Mouse (Mus musculus): ENCODE measurements around the gene Ccdc71l. TPM values are rescaled to one million over a fixed set of nuclear protein-coding genes. Genes with fewer than 3 reads are reported as not detected.

Ccdc71l gene
- polyA plus RNA-seq, 1 experiment from 2014 or later: 4.5 TPM

Other genes starting within 250 kb of the Ccdc71l start
- 1.2 TPM in 2 replicates for gene Pik3cg, start 170.0 kb upstream of the Ccdc71l start, polyA plus RNA-seq (2015; fragmentation: Nextera tagmentation; extraction: Ambion mirVana)

Data from hindbrain, embryonic 15.5 days (tissue).